Mouse (Mus musculus) CH12.LX (cell line): ENCODE measurements around the gene Dab1. TPM values are rescaled to one million over a fixed set of nuclear protein-coding genes. Genes with fewer than 3 reads are reported as not detected.

Experiments
- DNase-seq: peaks from one replicate; pipeline ENCODE4 v3.0.0-alpha.2; 2013; ENCODE audit errors: extremely low read depth
- H3K27ac ChIP-seq: 2 replicates; pipeline ENCODE4 v1.5.1; 2012; ENCODE audit warnings: low read depth, mild to moderate bottlenecking, control low read depth, moderate library complexity; ENCODE audit not compliant: insufficient read depth
- H3K27me3 ChIP-seq: replicated peaks from 2 replicates; pipeline ENCODE3; 2012; ENCODE audit warnings: inconsistent platforms
- H3K36me3 ChIP-seq, 2 experiments: replicated peaks in 1 of 2; 2 replicates each; pipeline versions ENCODE3 to v1.6.1; 2012; ENCODE audit warnings: inconsistent platforms in 1 of 2, low read length in 1 of 2, mild to moderate bottlenecking in 1 of 2, mixed read lengths in 1 of 2, moderate library complexity in 1 of 2; ENCODE audit not compliant: control insufficient read depth in 1 of 2, insufficient read depth in 1 of 2
- H3K4me1 ChIP-seq, 2 experiments: 2 replicates each; pipeline ENCODE4 v1.6.1; 2012; ENCODE audit warnings: inconsistent platforms in 1 of 2, moderate library complexity in 1 of 2; ENCODE audit not compliant: insufficient read depth in 2 of 2, control insufficient read depth in 1 of 2
- H3K4me2 ChIP-seq: 2 replicates; pipeline ENCODE4 v1.6.1; 2012; ENCODE audit warnings: low read depth, mild to moderate bottlenecking, control low read depth; ENCODE audit not compliant: poor library complexity, insufficient read depth, severe bottlenecking
- H3K4me3 ChIP-seq, 3 experiments: fragments of 150-350 bp in 1 of 3; sonication (generic) in 1 of 3; replicated peaks in 1 of 3; 2 replicates each; pipeline versions ENCODE3 to v1.5.1; 2011 to 2012; ENCODE audit warnings: low read depth in 2 of 3, low read length in 2 of 3, mild to moderate bottlenecking in 2 of 3, moderate library complexity in 2 of 3, control low read depth in 1 of 3, improper control_type of control experiment in 1 of 3, inconsistent platforms in 1 of 3, mixed read lengths in 1 of 3; ENCODE audit not compliant: poor library complexity in 1 of 3
- H3K79me2 ChIP-seq: replicated peaks from 2 replicates; pipeline ENCODE4 v1.6.1; 2012; ENCODE audit warnings: mild to moderate bottlenecking, moderate library complexity; ENCODE audit not compliant: control insufficient read depth, poor library complexity, insufficient read depth, severe bottlenecking; ENCODE audit errors: extremely low read depth
- H3K9ac ChIP-seq: 2 replicates; pipeline ENCODE4 v1.6.1; 2012; ENCODE audit warnings: low read depth, mild to moderate bottlenecking, control low read depth, moderate library complexity; ENCODE audit not compliant: insufficient read depth
- H3K9me3 ChIP-seq: replicated peaks from 2 replicates; pipeline ENCODE3; 2012; ENCODE audit warnings: low read length, inconsistent platforms, mixed read lengths
- BHLHE40 ChIP-seq: IDR thresholded peaks from 2 replicates; pipeline ENCODE4 v1.6.1; 2011; ENCODE audit warnings: mild to moderate bottlenecking, low read depth, low read length, improper control_type of control experiment
- CHD1 ChIP-seq: IDR thresholded peaks from 2 replicates; pipeline ENCODE4 v1.6.1; 2012; ENCODE audit warnings: low read depth, low read length, improper control_type of control experiment, inconsistent platforms
- ELF1 ChIP-seq: IDR thresholded peaks from 2 replicates; pipeline ENCODE4 v1.6.1; 2014; ENCODE audit warnings: low read depth, mild to moderate bottlenecking, inconsistent platforms, low read length, improper control_type of control experiment
- EP300 ChIP-seq: IDR thresholded peaks from 2 replicates; pipeline ENCODE4 v1.6.1; 2011; ENCODE audit warnings: low read length, improper control_type of control experiment
- ETS1 ChIP-seq: conservative IDR thresholded peaks from 2 replicates; pipeline ENCODE4 v1.6.1; 2012; ENCODE audit warnings: low read depth, mild to moderate bottlenecking, inconsistent platforms, low read length, improper control_type of control experiment, moderate library complexity
- GABPA ChIP-seq: IDR thresholded peaks from 2 replicates; pipeline ENCODE4 v1.6.1; 2012; ENCODE audit warnings: low read depth, low read length, improper control_type of control experiment, inconsistent platforms; ENCODE audit not compliant: insufficient replicate concordance
- HCFC1 ChIP-seq: IDR thresholded peaks from 2 replicates; pipeline ENCODE4 v1.6.1; 2012; ENCODE audit warnings: low read depth, mild to moderate bottlenecking, inconsistent platforms, low read length, improper control_type of control experiment
- JUND ChIP-seq: conservative IDR thresholded peaks from 2 replicates; pipeline ENCODE4 v1.6.1; 2011; ENCODE audit warnings: low read depth, low read length, improper control_type of control experiment
- MAX ChIP-seq: IDR thresholded peaks from 2 replicates; pipeline ENCODE4 v1.6.1; 2011; ENCODE audit warnings: low read length, improper control_type of control experiment
- MEF2A ChIP-seq: IDR thresholded peaks from 2 replicates; pipeline ENCODE4 v1.6.1; 2014; ENCODE audit warnings: low read depth, mild to moderate bottlenecking, inconsistent platforms, low read length, improper control_type of control experiment, borderline replicate concordance
- MXI1 ChIP-seq: IDR thresholded peaks from 2 replicates; pipeline ENCODE4 v1.6.1; 2011; ENCODE audit warnings: mild to moderate bottlenecking, low read depth, low read length, improper control_type of control experiment
- NELFE ChIP-seq: IDR thresholded peaks from 2 replicates; pipeline ENCODE4 v1.6.1; 2011; ENCODE audit warnings: low read depth, low read length, improper control_type of control experiment
- NRF1 ChIP-seq: IDR thresholded peaks from 2 replicates; pipeline ENCODE4 v1.6.1; 2014; ENCODE audit warnings: low read depth, mild to moderate bottlenecking, inconsistent platforms, low read length, improper control_type of control experiment, moderate library complexity
- PAX5 ChIP-seq: IDR thresholded peaks from 2 replicates; pipeline ENCODE4 v1.6.1; 2012; ENCODE audit warnings: low read length, inconsistent platforms, mixed read lengths
- POLR2A ChIP-seq: IDR thresholded peaks from 2 replicates; pipeline ENCODE4 v1.6.1; 2011; ENCODE audit warnings: low read depth, mild to moderate bottlenecking, improper control_type of control experiment, low read length
- POLR2AphosphoS2 ChIP-seq: IDR thresholded peaks from 2 replicates; pipeline ENCODE4 v1.6.1; 2011; ENCODE audit warnings: low read depth, low read length, improper control_type of control experiment
- RCOR1 ChIP-seq: conservative IDR thresholded peaks from 2 replicates; pipeline ENCODE4 v1.6.1; 2012; ENCODE audit warnings: low read depth, mild to moderate bottlenecking, inconsistent platforms, low read length, improper control_type of control experiment
- SIN3A ChIP-seq: IDR thresholded peaks from 2 replicates; pipeline ENCODE4 v1.6.1; 2012; ENCODE audit warnings: low read length, improper control_type of control experiment, inconsistent platforms
- SMC3 ChIP-seq: IDR thresholded peaks from 2 replicates; pipeline ENCODE4 v1.6.1; 2011; ENCODE audit warnings: low read depth, low read length, improper control_type of control experiment
- USF2 ChIP-seq: conservative IDR thresholded peaks from 2 replicates; pipeline ENCODE4 v1.6.1; 2011; ENCODE audit warnings: low read depth, low read length, improper control_type of control experiment
- ZC3H11A ChIP-seq: IDR thresholded peaks from 2 replicates; pipeline ENCODE4 v1.6.1; 2012; ENCODE audit warnings: low read depth, mild to moderate bottlenecking, inconsistent platforms, low read length, improper control_type of control experiment
- ZKSCAN1 ChIP-seq: IDR thresholded peaks from 2 replicates; pipeline ENCODE4 v1.6.1; 2012; ENCODE audit warnings: low read depth, inconsistent platforms, low read length, improper control_type of control experiment, borderline replicate concordance
- ZNF384 ChIP-seq: IDR thresholded peaks from 2 replicates; pipeline ENCODE4 v1.6.1; 2012; ENCODE audit warnings: low read depth, low read length, improper control_type of control experiment, inconsistent platforms
- dilution Hi-C: fragments of 300-500 bp; cut with MboI; formaldehyde crosslinking; loops from 2 replicates; pipeline ENCODE4 v1.14.3; 2020; ENCODE audit warnings: low sequenced_read_pairs; ENCODE audit not compliant: extremely low pct_unique_long_range_greater_than_20kb, extremely low pct_ligation_motif_present
- in situ Hi-C: fragments of 300-500 bp; cut with MboI; formaldehyde crosslinking; loops from 3 replicates; pipeline ENCODE4 v1.14.3; 2019; ENCODE audit warnings: low sequenced_read_pairs, low pct_ligation_motif_present, low pct_unique_long_range_greater_than_20kb, mixed read lengths
- polyA plus RNA-seq: library from polyadenylated mRNA; unstranded; fragments of >175 nt; gene quantifications from 2 replicates; pipeline ENCODE4 v1.2.1, GENCODE M21; 2012; ENCODE audit warnings: low read depth; ENCODE audit not compliant: insufficient read length
- total RNA-seq, 2 experiments: library from RNA; depleted of rRNA; stranded (reverse); fragments of 300-350 nt in 1 of 2; fragments of >200 nt in 1 of 2; gene quantifications; 2 replicates each; pipeline ENCODE4 v1.2.3; 2012 to 2014

Dab1 gene
- total and polyA plus RNA-seq, 3 experiments: not detected

DNA sequence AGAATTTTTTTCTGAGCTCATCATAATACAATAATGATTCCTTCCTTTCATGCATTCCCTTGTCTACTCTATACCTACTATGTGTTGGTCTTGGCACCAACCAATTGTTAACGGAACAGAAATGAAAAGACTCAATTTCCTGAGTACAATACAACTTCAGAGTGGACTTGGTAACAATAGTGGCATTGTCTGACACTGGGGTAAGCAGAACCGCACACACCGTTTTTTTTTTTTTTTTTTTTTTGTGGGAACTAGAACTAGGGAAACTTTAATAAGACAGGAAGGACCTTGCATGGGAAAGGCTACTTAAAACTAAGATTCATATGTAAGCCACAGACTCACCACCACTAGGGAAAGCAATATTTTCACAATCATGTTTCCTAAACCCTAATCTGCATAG lies 682.6 kb downstream of the Dab1 start:
- H3K27ac ChIP-seq: no peak overlapping the region
- H3K27me3 ChIP-seq: no peaks in the 10 kb centered on the region
- dilution Hi-C loops: no loop called here
- no peak overlapping the region for H3K9ac ChIP-seq
- H3K4me2 ChIP-seq: no peak overlapping the region
- TF ChIP-seq SIN3A (no peak), NRF1 (no peak), GABPA (no peak), POLR2AphosphoS2 (no peak), ETS1 (no peak), ZNF384 (no peak), HCFC1 (no peak), MEF2A (no peak), PAX5 (no peak), ZC3H11A (no peak), NELFE (no peak)
- no peaks in the 10 kb centered on the region for H3K79me2 ChIP-seq
- no peak overlapping the region for H3K4me3 ChIP-seq
- no peaks in the 10 kb centered on the region for H3K4me1 ChIP-seq
- peaks cover 54% of the 10 kb centered on the region for H3K9me3 ChIP-seq
- H3K36me3 ChIP-seq: no peaks in the 10 kb centered on the region
- in situ Hi-C loops: no loop called here
- DNase-seq: no peak

DNA sequence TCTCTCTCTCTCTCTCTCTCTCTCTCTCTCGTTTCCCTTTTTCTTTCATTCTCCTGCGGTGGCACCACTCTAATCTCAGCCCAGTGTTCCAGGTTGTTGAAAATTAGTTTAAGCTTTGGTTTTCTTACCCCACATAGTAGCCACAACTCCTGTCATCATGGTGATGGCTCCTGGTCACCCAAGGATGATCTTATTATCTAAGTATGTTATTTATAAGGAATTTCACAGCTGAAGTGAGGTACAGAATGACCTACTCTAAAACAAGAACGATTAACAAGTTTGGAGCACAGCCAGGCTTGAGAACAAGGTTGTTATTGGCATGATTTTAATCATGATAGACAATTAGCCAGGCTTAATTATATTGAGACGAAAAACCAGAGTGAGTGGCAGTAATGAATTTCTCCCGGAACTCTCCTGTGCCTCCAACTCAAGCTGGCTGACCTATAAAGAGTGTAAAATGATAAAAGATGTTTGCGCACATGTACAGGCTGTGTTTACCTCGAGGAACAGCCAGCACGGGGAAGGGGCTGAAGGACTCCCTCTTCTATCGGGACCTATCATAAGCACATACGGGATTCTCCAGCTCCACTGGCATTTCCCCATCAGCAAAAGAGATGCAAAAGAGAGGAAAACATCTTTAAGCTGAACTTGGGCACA lies 684.0 kb downstream of the Dab1 start:
- Histone ChIP-seq H3K27ac (no peak overlapping the region), H3K79me2 (no peaks in the 10 kb centered on the region), H3K4me2 (no peak overlapping the region), H3K4me3 (no peak overlapping the region), H3K9me3 (peaks cover 58% of the 10 kb centered on the region), H3K27me3 (no peaks in the 10 kb centered on the region), H3K4me1 (no peaks in the 10 kb centered on the region), H3K9ac (no peak overlapping the region), H3K36me3 (no peaks in the 10 kb centered on the region)
- DNase-seq: no peak
- TF ChIP-seq MXI1: no peak
- TF ChIP-seq BHLHE40: no peak
- TF ChIP-seq SMC3: no peak
- TF ChIP-seq RCOR1: no peak
- TF ChIP-seq CHD1: no peak
- TF ChIP-seq EP300: no peak
- no peak for TF ChIP-seq ZKSCAN1
- TF ChIP-seq ETS1: no peak
- no peak for TF ChIP-seq ZC3H11A
- no peak for TF ChIP-seq SIN3A
- no peak for TF ChIP-seq USF2
- TF ChIP-seq JUND: no peak
- no peak for TF ChIP-seq ELF1
- no peak for TF ChIP-seq MAX
- TF ChIP-seq NELFE: no peak
- no peak for TF ChIP-seq NRF1
- no peak for TF ChIP-seq POLR2A
- dilution Hi-C loops (no loop called here), in situ Hi-C loops (no loop called here)
